Mouse (Mus musculus) hindbrain, embryonic 14.5 days (tissue): ENCODE results near the gene Lgals1. TPM values are rescaled to one million over a fixed set of nuclear protein-coding genes. Genes with fewer than 3 reads are reported as not detected.

Source experiments
- ATAC-seq: fragments of 200-750 bp; cut with Nextera tagmentation; 2 replicates; pipeline ENCODE4 v1.8.0; 2017; ENCODE audit warnings: moderate number of reproducible peaks, mild to moderate bottlenecking, moderate TSS enrichment, moderate library complexity; ENCODE audit not compliant: low FRiP score
- DNase-seq: peaks from one replicate; pipeline ENCODE4 v3.0.0-alpha.2; 2015; ENCODE audit warnings: low spot score
- H3K27ac ChIP-seq: fragments of 300-500 bp; sonication (generic); 2 replicates; pipeline ENCODE4 v1.5.1; 2014; ENCODE audit warnings: mild to moderate bottlenecking, moderate library complexity
- H3K27me3 ChIP-seq: fragments of 300-500 bp; sonication (generic); 2 replicates; pipeline ENCODE4 v1.6.1; 2014; ENCODE audit warnings: mild to moderate bottlenecking, low read length, mixed read lengths; ENCODE audit not compliant: control insufficient read depth, insufficient read depth
- H3K36me3 ChIP-seq: fragments of 300-500 bp; sonication (generic); replicated peaks from 2 replicates; pipeline ENCODE4 v1.6.1; 2014; ENCODE audit not compliant: control insufficient read depth, insufficient read depth
- H3K4me1 ChIP-seq: fragments of 300-500 bp; sonication (generic); replicated peaks from 2 replicates; pipeline ENCODE4 v1.6.1; 2014; ENCODE audit warnings: antibody characterized with exemption, low read length, mixed read lengths; ENCODE audit not compliant: control insufficient read depth, insufficient read depth
- H3K4me2 ChIP-seq: fragments of 300-500 bp; sonication (generic); replicated peaks from 2 replicates; pipeline ENCODE4 v1.6.1; 2014; ENCODE audit warnings: mild to moderate bottlenecking, moderate library complexity
- H3K4me3 ChIP-seq: fragments of 300-500 bp; sonication (generic); replicated peaks from 2 replicates; pipeline ENCODE4 v1.5.1; 2014; ENCODE audit warnings: mild to moderate bottlenecking, low read length
- H3K9ac ChIP-seq: fragments of 300-500 bp; sonication (generic); 2 replicates; pipeline ENCODE4 v1.6.1; 2014
- H3K9me3 ChIP-seq: fragments of 300-500 bp; sonication (generic); 2 replicates; pipeline ENCODE4 v1.6.1; 2016; ENCODE audit warnings: low read length; ENCODE audit not compliant: control insufficient read depth
- WGBS: fragments of 180-500 bp; shearing (Covaris S2); extraction: QIAGEN DNeasy Blood & Tissue Kit; methylation state at CpG from one replicate; pipeline ENCODE4 v1.1.7; 2014; 5-methylcytosine and 5-hydroxymethylcytosine counted together
- polyA plus RNA-seq: library from polyadenylated mRNA; unstranded; fragments of >200 nt; fragmentation: Nextera tagmentation; extraction: Ambion mirVana; gene quantifications from 2 replicates; pipeline ENCODE4 v1.2.1, GENCODE M21; 2014

Gene Lgals1
- polyA plus RNA-seq, 1 experiment from 2014 or later = 157 TPM

- ATAC-seq = no peak
- H3K9ac ChIP-seq = no peak overlapping the region
Observed at GRCm38 (mm10) chr15:78946232-78946631, 19.7 kb downstream of the Lgals1 start.

GRCm38 (mm10) chr15:78947657-78948056 lies 21.1 kb downstream of the Lgals1 start, which contains the start of gene Triobp:
TSS of gene Triobp (plus strand) at chr15:78947724.
- Histone ChIP-seq H3K9ac (peak within 1 kb of the TSS; percentile 82), H3K4me3 (peak within 1 kb of the TSS; percentile 69), H3K9me3 (no peaks in the 10 kb centered on the region), H3K4me1 (peaks cover 22% of the 10 kb centered on the region; the same call in 1 of the 2 replicates), H3K27ac (peak within 1 kb of the TSS; percentile 69), H3K4me2 (peak within 1 kb of the TSS; percentile 66), H3K27me3 (no peaks in the 10 kb centered on the region), H3K36me3 (peaks cover 18% of the 10 kb centered on the region)
- under 1% methylated on average over 24 of the region's 24 CpGs for WGBS
- ATAC-seq (peak; percentile 96), DNase-seq (peak; percentile 90)

More at GRCm38 (mm10) chr15:78946232-78946631, 19.7 kb downstream of the Lgals1 start:
- H3K4me3 ChIP-seq = no peak overlapping the region
- H3K27ac ChIP-seq = no peak overlapping the region
- 72% methylated on average over 7 of the region's 7 CpGs for WGBS
- no peaks in the 10 kb centered on the region for H3K9me3 ChIP-seq
- peaks cover 11% of the 10 kb centered on the region for H3K36me3 ChIP-seq
- DNase-seq = no peak
- no peak overlapping the region for H3K4me2 ChIP-seq
- H3K27me3 ChIP-seq = no peaks in the 10 kb centered on the region
- peaks cover 22% of the 10 kb centered on the region; the same call in 1 of the 2 replicates for H3K4me1 ChIP-seq

GRCm38 (mm10) chr15:78948152-78948725 lies 21.7 kb downstream of the Lgals1 start:
- H3K4me1 ChIP-seq = peaks cover 22% of the 10 kb centered on the region; the same call in 1 of the 2 replicates
- 2% methylated on average over 11 of the region's 11 CpGs for WGBS
- H3K27me3 ChIP-seq = no peaks in the 10 kb centered on the region
- no peaks in the 10 kb centered on the region for H3K9me3 ChIP-seq
- no peak; the same call in 1 of the 2 replicates for ATAC-seq
- peaks cover 18% of the 10 kb centered on the region for H3K36me3 ChIP-seq
- peak overlapping the region; percentile 82 for H3K9ac ChIP-seq
- no peak for DNase-seq
- peak overlapping the region; percentile 66 for H3K4me2 ChIP-seq
- peak overlapping the region; percentile 69 for H3K4me3 ChIP-seq
- H3K27ac ChIP-seq = peak overlapping the region; percentile 69

- Histone ChIP-seq H3K4me2 (peak overlapping the region; percentile 66), H3K27me3 (no peaks in the 10 kb centered on the region), H3K4me1 (peaks cover 22% of the 10 kb centered on the region; the same call in 1 of the 2 replicates), H3K4me3 (peak overlapping the region; percentile 69), H3K9ac (no peak overlapping the region), H3K27ac (no peak overlapping the region), H3K36me3 (peaks cover 21% of the 10 kb centered on the region), H3K9me3 (no peaks in the 10 kb centered on the region)
- no peak for ATAC-seq
- DNase-seq = no peak
- 95% methylated on average over 3 of the region's 3 CpGs for WGBS
Observed at GRCm38 (mm10) chr15:78948883-78949282, 22.4 kb downstream of the Lgals1 start.

- ATAC-seq = no peak
- Histone ChIP-seq H3K4me3 (no peak overlapping the region), H3K9ac (no peak overlapping the region), H3K9me3 (no peaks in the 10 kb centered on the region), H3K27me3 (no peaks in the 10 kb centered on the region), H3K4me2 (no peak overlapping the region), H3K27ac (no peak overlapping the region), H3K36me3 (peaks cover 58% of the 10 kb centered on the region), H3K4me1 (0 out of 2 replicates have a peak, but pooled peaks cover 2% of the 10 kb centered on the region)
- no peak for DNase-seq
- 82% methylated on average over 3 of the region's 3 CpGs for WGBS
Observed at GRCm38 (mm10) chr15:78955663-78956062, 29.1 kb downstream of the Lgals1 start.

GRCm38 (mm10) chr15:78956351-78956750 lies 29.8 kb downstream of the Lgals1 start:
- Histone ChIP-seq H3K36me3 (peaks cover 59% of the 10 kb centered on the region), H3K9me3 (no peaks in the 10 kb centered on the region), H3K9ac (no peak overlapping the region), H3K4me2 (no peak overlapping the region), H3K4me1 (no peaks in the 10 kb centered on the region), H3K4me3 (no peak overlapping the region), H3K27me3 (no peaks in the 10 kb centered on the region), H3K27ac (no peak overlapping the region)
- DNase-seq = no peak
- WGBS = 94% methylated on average over 4 of the region's 4 CpGs
- no peak for ATAC-seq

- ATAC-seq (no peak), DNase-seq (no peak)
- Histone ChIP-seq H3K4me2 (no peak overlapping the region), H3K4me3 (no peak overlapping the region), H3K36me3 (peaks cover 59% of the 10 kb centered on the region), H3K27ac (no peak overlapping the region), H3K9me3 (no peaks in the 10 kb centered on the region), H3K27me3 (no peaks in the 10 kb centered on the region), H3K9ac (no peak overlapping the region), H3K4me1 (no peaks in the 10 kb centered on the region)
- 84% methylated on average over 15 of the region's 15 CpGs for WGBS
Observed at GRCm38 (mm10) chr15:78957021-78957420, 30.5 kb downstream of the Lgals1 start.

GRCm38 (mm10) chr15:78959537-78959936 lies 33.0 kb downstream of the Lgals1 start:
- no peak for DNase-seq
- Histone ChIP-seq H3K4me3 (no peak overlapping the region), H3K36me3 (peaks cover 57% of the 10 kb centered on the region), H3K27ac (no peak overlapping the region), H3K4me2 (no peak overlapping the region), H3K4me1 (no peaks in the 10 kb centered on the region), H3K27me3 (no peaks in the 10 kb centered on the region), H3K9me3 (no peaks in the 10 kb centered on the region), H3K9ac (no peak overlapping the region)
- 92% methylated on average over 11 of the region's 11 CpGs for WGBS
- ATAC-seq = no peak

- Histone ChIP-seq H3K4me3 (no peak overlapping the region), H3K4me2 (no peak overlapping the region), H3K9me3 (no peaks in the 10 kb centered on the region), H3K36me3 (peaks cover 59% of the 10 kb centered on the region), H3K27ac (no peak overlapping the region), H3K27me3 (no peaks in the 10 kb centered on the region), H3K4me1 (no peaks in the 10 kb centered on the region), H3K9ac (no peak overlapping the region)
- no peak for DNase-seq
- no peak for ATAC-seq
- WGBS = 79% methylated on average over 4 of the region's 4 CpGs
Observed at GRCm38 (mm10) chr15:78960088-78960487, 33.6 kb downstream of the Lgals1 start.
